Comparison of ENCODE assay signal across 9 mouse cellular contexts in genomic region chr7:4811131-4811530, GRCm38 (mm10). TPM values are rescaled to one million over a fixed set of nuclear protein-coding genes. Genes with fewer than 3 reads are reported as not detected.
DNase-seq lines count a peak whose midpoint lies in the region; ATAC-seq and TF ChIP-seq lines count a peak whose summit lies in the region.
"Not testable (repeated sequence)": the region's sequence is repeated elsewhere in the genome, so short reads cannot be mapped to it uniquely, and the experiment has no call there.
"Had no signal": no experiment of that assay in that cellular context is flagged by ENCODE, and none has a peak within 500 bp of the region (broad histone marks: within the 10 kb centered on the region; RNA-seq: fewer than 3 reads in every experiment).

No protein-coding gene starts in this region.

- H3K4me1 ChIP-seq in forebrain, embryonic 10.5 days, result peaks cover 37% of the 10 kb centered on the region
- peaks cover 8 to 27% of the 10 kb centered on the region in 2 experiments for H3K4me1 ChIP-seq in heart, embryonic 14.5 days (ENCODE audit: control insufficient read depth in 2 of 2, insufficient read depth in 2 of 2, low read length in 2 of 2)
- peaks cover 25% of the 10 kb centered on the region for H3K4me1 ChIP-seq in intestine, embryonic 15.5 days (replicated peaks)
- peaks cover 21% of the 10 kb centered on the region for H3K4me1 ChIP-seq in limb, embryonic 14.5 days (ENCODE audit: control insufficient read depth, insufficient read depth, low read length)
- not testable (repeated sequence) for H3K4me1 ChIP-seq in lung, postnatal 0 days (ENCODE audit: insufficient read depth, low read depth, low read length)
- H3K4me1 ChIP-seq in neural tube, embryonic 13.5 days (replicated peaks), result peaks cover 35% of the 10 kb centered on the region

- not testable (repeated sequence) for ATAC-seq in heart, embryonic 14.5 days (ENCODE audit: insufficient number of reproducible peaks, insufficient read depth, low FRiP score, low read depth); intestine, embryonic 15.5 days; limb, embryonic 14.5 days (ENCODE audit: low FRiP score, low read depth); lung, postnatal 0 days; neural tube, embryonic 13.5 days (ENCODE audit: low read depth)

- peak overlapping the region; percentile 98 for H3K27ac ChIP-seq in forebrain, embryonic 10.5 days
- H3K27ac ChIP-seq in heart, embryonic 14.5 days (replicated peaks in 1 of 2; ENCODE audit: control insufficient read depth in 1 of 2, insufficient read depth in 1 of 2, low read depth in 2 of 2, low read length in 2 of 2), result peak overlapping the region; percentile 98 to 99; a peak in 2 of 4 replicates
- H3K27ac ChIP-seq in intestine, embryonic 15.5 days, result peak overlapping the region; percentile 93; the same call in 1 of the 2 replicates
- not testable (repeated sequence) for H3K27ac ChIP-seq in limb, embryonic 14.5 days (replicated peaks; ENCODE audit: low read depth, low read length); lung, postnatal 0 days (ENCODE audit: low read length); neural tube, embryonic 13.5 days (replicated peaks)

- WGBS in forebrain, embryonic 10.5 days, result 47% methylated on average over 10 of the region's 10 CpGs
- WGBS in heart, embryonic 14.5 days, result 26% methylated on average over 10 of the region's 10 CpGs
- 33% methylated on average over 10 of the region's 10 CpGs for WGBS in intestine, embryonic 15.5 days
- 45% methylated on average over 10 of the region's 10 CpGs for WGBS in limb, embryonic 14.5 days
- WGBS in lung, postnatal 0 days, result 25% methylated on average over 10 of the region's 10 CpGs
- WGBS in neural tube, embryonic 13.5 days, result 44% methylated on average over 10 of the region's 10 CpGs

- not testable (repeated sequence) for H3K9me3 ChIP-seq in forebrain, embryonic 10.5 days; heart, embryonic 14.5 days (ENCODE audit: control insufficient read depth, low read length); intestine, embryonic 15.5 days; limb, embryonic 14.5 days (ENCODE audit: control insufficient read depth, low read length); lung, postnatal 0 days (ENCODE audit: low read length); neural tube, embryonic 13.5 days

- peak overlapping the region; percentile 100 for H3K4me3 ChIP-seq in forebrain, embryonic 10.5 days
- peak overlapping the region; percentile 78 to 99 for H3K4me3 ChIP-seq in heart, embryonic 14.5 days (ENCODE audit: control insufficient read depth in 1 of 2, insufficient read depth in 1 of 2, low read depth in 1 of 2, low read length in 2 of 2)
- peak overlapping the region; percentile 96 for H3K4me3 ChIP-seq in intestine, embryonic 15.5 days (replicated peaks)
- peak overlapping the region; percentile 97 for H3K4me3 ChIP-seq in limb, embryonic 14.5 days (replicated peaks; ENCODE audit: low read length)
- peak overlapping the region; percentile 97 for H3K4me3 ChIP-seq in lung, postnatal 0 days (ENCODE audit: low read depth, low read length)
- peak overlapping the region; percentile 78 for H3K4me3 ChIP-seq in neural tube, embryonic 13.5 days

- peak; percentile 34 for DNase-seq in cerebellum, adult 11-12 months
- DNase-seq in forebrain, embryonic 10.5 days (ENCODE audit: extremely low spot score, low spot score); limb, embryonic 14.5 days (ENCODE audit: low spot score); lung, postnatal 0 days (ENCODE audit: low spot score): not testable (repeated sequence)

- TF ChIP-seq EP300 in lung, postnatal 0 days (IDR thresholded peaks at IDR 0.05), result not testable (repeated sequence)

- H3K36me3 ChIP-seq in forebrain, embryonic 10.5 days (replicated peaks), result peaks cover 53% of the 10 kb centered on the region
- H3K36me3 ChIP-seq in heart, embryonic 14.5 days (ENCODE audit: control insufficient read depth, insufficient read depth, low read length), result peaks cover 47% of the 10 kb centered on the region
- H3K36me3 ChIP-seq in intestine, embryonic 15.5 days, result peaks cover 15% of the 10 kb centered on the region
- peaks cover 44% of the 10 kb centered on the region for H3K36me3 ChIP-seq in limb, embryonic 14.5 days (ENCODE audit: control insufficient read depth, insufficient read depth, low read length)
- H3K36me3 ChIP-seq in lung, postnatal 0 days (ENCODE audit: insufficient read depth, low read length), result not testable (repeated sequence)
- H3K36me3 ChIP-seq in neural tube, embryonic 13.5 days, result peaks cover 37% of the 10 kb centered on the region

- peak overlapping the region; percentile 82 for H3K4me2 ChIP-seq in heart, embryonic 14.5 days (ENCODE audit: low read length)
- peak overlapping the region; percentile 68 for H3K4me2 ChIP-seq in intestine, embryonic 15.5 days (replicated peaks)
- peak overlapping the region; percentile 71 for H3K4me2 ChIP-seq in limb, embryonic 14.5 days (replicated peaks; ENCODE audit: low read depth, low read length, severe bottlenecking)
- H3K4me2 ChIP-seq in lung, postnatal 0 days (replicated peaks; ENCODE audit: low read depth, low read length), result peak overlapping the region; percentile 78
- H3K4me2 ChIP-seq in neural tube, embryonic 13.5 days, result peak overlapping the region; percentile 74

- peak overlapping the region; percentile 92 for H3K9ac ChIP-seq in heart, embryonic 14.5 days (ENCODE audit: low read length)
- H3K9ac ChIP-seq in intestine, embryonic 15.5 days, result peak overlapping the region; percentile 98
- H3K9ac ChIP-seq in limb, embryonic 14.5 days (ENCODE audit: low read depth, low read length, severe bottlenecking), result peak overlapping the region; percentile 93
- peak overlapping the region; percentile 94 for H3K9ac ChIP-seq in lung, postnatal 0 days (replicated peaks; ENCODE audit: low read depth)
- H3K9ac ChIP-seq in neural tube, embryonic 13.5 days, result peak overlapping the region; percentile 89

- H3K27me3 ChIP-seq in forebrain, embryonic 10.5 days (ENCODE audit: poor library complexity, severe bottlenecking); heart, embryonic 14.5 days (ENCODE audit: control insufficient read depth, insufficient read depth, low read length); intestine, embryonic 15.5 days (replicated peaks); limb, embryonic 14.5 days (ENCODE audit: control insufficient read depth, insufficient read depth, low read length); lung, postnatal 0 days (replicated peaks; ENCODE audit: insufficient read depth, low read length); neural tube, embryonic 13.5 days: not testable (repeated sequence)

- TF ChIP-seq CTCF in lung, postnatal 0 days (IDR thresholded peaks at IDR 0.05), result not testable (repeated sequence)

- TF ChIP-seq POLR2A in limb, embryonic 14.5 days (IDR thresholded peaks at IDR 0.05; ENCODE audit: borderline replicate concordance, extremely low read depth, insufficient read depth, insufficient read length), result not testable (repeated sequence)

RNA-seq across cellular contexts. Expression of gene Ube2s, which starts 1.3 kb away (rescaled TPM):
- polyA plus RNA-seq in forebrain, embryonic 10.5 days (2016; fragmentation: Nextera tagmentation; extraction: Ambion mirVana), result 399 and 408 TPM in 2 replicates
- 237 and 408 TPM in 2 replicates for polyA plus RNA-seq in heart, embryonic 14.5 days (2014; fragmentation: Nextera tagmentation; extraction: Ambion mirVana)
- 303 and 321 TPM in 2 replicates for polyA plus RNA-seq in intestine, embryonic 15.5 days (2015; fragmentation: Nextera tagmentation; extraction: Ambion mirVana)
- polyA plus RNA-seq in limb, embryonic 14.5 days (2012; rRNA removed), result 515 and 618 TPM in 2 replicates
- 366 and 368 TPM in 2 replicates for polyA plus RNA-seq in limb, embryonic 14.5 days (2014; fragmentation: Nextera tagmentation; extraction: Ambion mirVana)
- polyA plus RNA-seq in lung, postnatal 0 days (2015; fragmentation: Nextera tagmentation; extraction: Ambion mirVana), result 158 and 162 TPM in 2 replicates
- 266 and 276 TPM in 2 replicates for polyA plus RNA-seq in neural tube, embryonic 13.5 days (2015; fragmentation: Nextera tagmentation; extraction: Ambion mirVana)

RNA-seq across cellular contexts. Expression of gene Rpl28, which starts 18.5 kb away (rescaled TPM):
- 374 and 397 TPM in 2 replicates for polyA plus RNA-seq in forebrain, embryonic 10.5 days (2016; fragmentation: Nextera tagmentation; extraction: Ambion mirVana)
- polyA plus RNA-seq in heart, embryonic 14.5 days (2014; fragmentation: Nextera tagmentation; extraction: Ambion mirVana), result 179 and 188 TPM in 2 replicates
- 328 and 339 TPM in 2 replicates for polyA plus RNA-seq in intestine, embryonic 15.5 days (2015; fragmentation: Nextera tagmentation; extraction: Ambion mirVana)
- polyA plus RNA-seq in limb, embryonic 14.5 days (2012; rRNA removed), result 486 and 665 TPM in 2 replicates
- polyA plus RNA-seq in limb, embryonic 14.5 days (2014; fragmentation: Nextera tagmentation; extraction: Ambion mirVana), result 253 and 275 TPM in 2 replicates
- polyA plus RNA-seq in lung, postnatal 0 days (2015; fragmentation: Nextera tagmentation; extraction: Ambion mirVana), result 282 and 294 TPM in 2 replicates
- polyA plus RNA-seq in neural tube, embryonic 13.5 days (2015; fragmentation: Nextera tagmentation; extraction: Ambion mirVana), result 194 and 230 TPM in 2 replicates

RNA-seq across cellular contexts. Expression of gene Tmem238, which starts 21.7 kb away (rescaled TPM):
- 3.9 and 4.4 TPM in 2 replicates for polyA plus RNA-seq in forebrain, embryonic 10.5 days (2016; fragmentation: Nextera tagmentation; extraction: Ambion mirVana)
- polyA plus RNA-seq in heart, embryonic 14.5 days (2014; fragmentation: Nextera tagmentation; extraction: Ambion mirVana), result 3.0 and 3.7 TPM in 2 replicates
- polyA plus RNA-seq in intestine, embryonic 15.5 days (2015; fragmentation: Nextera tagmentation; extraction: Ambion mirVana), result 40.4 and 40.6 TPM in 2 replicates
- polyA plus RNA-seq in limb, embryonic 14.5 days (2012; rRNA removed), result 10.1 and 15.2 TPM in 2 replicates
- 8.1 and 9.6 TPM in 2 replicates for polyA plus RNA-seq in limb, embryonic 14.5 days (2014; fragmentation: Nextera tagmentation; extraction: Ambion mirVana)
- 39.2 and 45.4 TPM in 2 replicates for polyA plus RNA-seq in lung, postnatal 0 days (2015; fragmentation: Nextera tagmentation; extraction: Ambion mirVana)
- 2.9 and 3.8 TPM in 2 replicates for polyA plus RNA-seq in neural tube, embryonic 13.5 days (2015; fragmentation: Nextera tagmentation; extraction: Ambion mirVana)

RNA-seq across cellular contexts. Expression of gene Tmem190, which starts 28.4 kb away (rescaled TPM):
- polyA plus RNA-seq in forebrain, embryonic 10.5 days (2016; fragmentation: Nextera tagmentation; extraction: Ambion mirVana), result 0.34 TPM in 1 of 2 replicates, not detected in the other
- polyA plus RNA-seq in heart, embryonic 14.5 days (2014; fragmentation: Nextera tagmentation; extraction: Ambion mirVana), result not detected in 2 replicates
- polyA plus RNA-seq in intestine, embryonic 15.5 days (2015; fragmentation: Nextera tagmentation; extraction: Ambion mirVana), result 1.1 and 1.8 TPM in 2 replicates
- polyA plus RNA-seq in limb, embryonic 14.5 days (2012; rRNA removed), result not detected in 2 replicates
- polyA plus RNA-seq in limb, embryonic 14.5 days (2014; fragmentation: Nextera tagmentation; extraction: Ambion mirVana), result not detected in 2 replicates
- 0.55 and 0.74 TPM in 2 replicates for polyA plus RNA-seq in lung, postnatal 0 days (2015; fragmentation: Nextera tagmentation; extraction: Ambion mirVana)
- not detected in 2 replicates for polyA plus RNA-seq in neural tube, embryonic 13.5 days (2015; fragmentation: Nextera tagmentation; extraction: Ambion mirVana)
- polyA plus RNA-seq: adrenal gland, adult 2 months; large intestine, adult 2 months had no signal

RNA-seq across cellular contexts. Expression of gene Il11, which starts 28.5 kb away (rescaled TPM):
- polyA plus RNA-seq in forebrain, embryonic 10.5 days (2016; fragmentation: Nextera tagmentation; extraction: Ambion mirVana), result not detected in 2 replicates
- not detected in 2 replicates for polyA plus RNA-seq in heart, embryonic 14.5 days (2014; fragmentation: Nextera tagmentation; extraction: Ambion mirVana)
- 0.14 and 0.24 TPM in 2 replicates for polyA plus RNA-seq in intestine, embryonic 15.5 days (2015; fragmentation: Nextera tagmentation; extraction: Ambion mirVana)
- polyA plus RNA-seq in limb, embryonic 14.5 days (2012; rRNA removed), result 0.33 and 0.63 TPM in 2 replicates
- 0.22 TPM in 1 of 2 replicates, not detected in the other for polyA plus RNA-seq in limb, embryonic 14.5 days (2014; fragmentation: Nextera tagmentation; extraction: Ambion mirVana)
- polyA plus RNA-seq in lung, postnatal 0 days (2015; fragmentation: Nextera tagmentation; extraction: Ambion mirVana), result 0.29 and 0.64 TPM in 2 replicates
- polyA plus RNA-seq in neural tube, embryonic 13.5 days (2015; fragmentation: Nextera tagmentation; extraction: Ambion mirVana), result 0.46 and 0.91 TPM in 2 replicates
